Mouse (Mus musculus) ES-CJ7 (cell line): Measurements from ENCODE around the gene Serpinf2.

Experiments used
- DNase-seq: peaks from one replicate; pipeline ENCODE4 v3.0.0; 2011; ENCODE audit warnings: low read depth, low spot score

Serpinf2 gene

DNA sequence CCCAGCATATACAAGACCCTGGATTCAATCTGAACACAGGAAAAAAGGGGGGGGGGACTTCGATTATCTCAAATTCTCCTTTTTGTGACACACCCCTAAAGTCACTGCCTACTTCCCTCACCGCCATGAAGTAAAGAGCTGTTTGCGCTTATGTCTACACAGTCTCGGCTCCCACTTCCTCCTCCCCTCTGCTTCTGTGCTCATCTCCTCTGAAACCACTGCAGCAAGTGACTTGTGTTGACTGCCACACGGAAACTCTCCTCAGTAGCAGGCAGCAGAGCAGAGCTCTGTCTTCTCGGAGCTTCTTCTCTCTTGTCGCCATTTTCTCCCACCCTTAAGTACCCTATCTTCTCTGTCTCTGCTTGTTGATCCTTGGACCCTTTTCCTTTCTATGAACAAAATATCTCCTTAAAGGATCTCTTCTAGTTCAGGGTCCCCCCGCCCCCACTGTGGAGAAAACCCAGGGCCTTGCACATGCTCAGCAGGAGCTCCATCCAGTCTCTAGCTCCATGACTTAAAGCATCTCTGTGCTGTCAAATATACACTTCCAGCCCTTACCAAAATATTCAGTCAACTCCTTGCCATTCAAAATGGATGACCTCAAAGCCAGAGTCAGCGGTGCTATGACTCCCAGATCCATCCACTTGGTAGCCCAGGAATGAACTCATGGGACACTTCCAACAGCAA, 10.2 kb downstream of the Serpinf2 start:
- no peak for DNase-seq

DNA sequence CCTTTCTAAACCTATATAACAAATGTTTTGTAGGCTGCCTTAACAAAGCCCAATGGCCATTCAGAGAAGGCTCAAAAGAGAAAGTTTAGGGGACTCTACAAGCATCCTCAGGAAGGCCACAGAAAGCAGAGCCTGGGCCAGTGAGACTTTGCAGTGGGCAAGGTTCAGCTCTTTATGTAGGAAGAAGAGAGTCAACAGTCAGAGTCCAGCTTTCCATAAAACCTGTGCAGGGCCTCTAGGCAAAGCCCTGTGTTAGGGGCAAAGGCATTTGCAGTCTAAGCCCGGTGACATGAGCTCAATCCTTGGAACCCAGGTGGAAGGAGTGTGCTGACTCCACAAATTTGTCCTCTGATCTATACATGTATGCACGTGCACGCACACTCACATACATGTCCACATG, 14.9 kb downstream of the Serpinf2 start:
- DNase-seq, result no peak

DNA sequence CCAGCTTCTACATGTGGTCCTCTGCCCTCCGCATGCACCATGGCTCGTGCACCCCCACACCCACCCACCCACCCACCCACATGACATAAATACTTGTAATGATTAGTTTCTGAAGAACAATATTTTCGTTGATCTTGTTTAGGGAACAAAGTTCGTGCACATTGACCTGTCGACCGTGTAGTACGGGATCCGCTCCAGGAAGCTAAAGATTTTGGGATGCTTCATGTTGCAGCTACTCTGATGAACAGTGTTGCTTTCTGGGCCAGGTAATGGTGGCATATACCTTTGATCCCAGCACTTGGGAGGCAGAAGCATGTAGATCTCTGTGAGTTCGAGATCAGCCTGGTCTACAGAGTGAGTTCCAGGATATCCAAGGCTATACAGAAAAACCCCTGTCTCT, 15.4 kb downstream of the Serpinf2 start:
- DNase-seq, result no peak

DNA sequence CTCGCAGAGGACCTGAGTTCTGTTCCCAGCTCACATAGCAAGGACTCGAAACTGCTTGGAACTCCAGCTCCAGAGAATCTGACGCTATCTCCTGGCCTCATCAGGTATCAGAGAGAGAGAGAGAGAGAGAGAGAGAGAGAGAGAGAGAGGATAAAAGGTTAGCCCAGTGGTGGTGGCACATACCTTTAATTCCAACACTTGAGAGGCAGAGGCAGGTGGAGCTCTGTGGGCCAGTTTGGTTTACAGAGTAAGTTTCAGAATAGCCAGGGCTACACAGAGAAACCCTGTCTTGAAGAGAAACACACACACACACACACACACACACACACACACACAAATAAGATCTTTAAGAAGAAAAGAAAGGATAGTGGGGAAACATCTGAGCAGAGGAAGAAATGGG, 16.3 kb downstream of the Serpinf2 start:
- DNase-seq, result no peak

DNA sequence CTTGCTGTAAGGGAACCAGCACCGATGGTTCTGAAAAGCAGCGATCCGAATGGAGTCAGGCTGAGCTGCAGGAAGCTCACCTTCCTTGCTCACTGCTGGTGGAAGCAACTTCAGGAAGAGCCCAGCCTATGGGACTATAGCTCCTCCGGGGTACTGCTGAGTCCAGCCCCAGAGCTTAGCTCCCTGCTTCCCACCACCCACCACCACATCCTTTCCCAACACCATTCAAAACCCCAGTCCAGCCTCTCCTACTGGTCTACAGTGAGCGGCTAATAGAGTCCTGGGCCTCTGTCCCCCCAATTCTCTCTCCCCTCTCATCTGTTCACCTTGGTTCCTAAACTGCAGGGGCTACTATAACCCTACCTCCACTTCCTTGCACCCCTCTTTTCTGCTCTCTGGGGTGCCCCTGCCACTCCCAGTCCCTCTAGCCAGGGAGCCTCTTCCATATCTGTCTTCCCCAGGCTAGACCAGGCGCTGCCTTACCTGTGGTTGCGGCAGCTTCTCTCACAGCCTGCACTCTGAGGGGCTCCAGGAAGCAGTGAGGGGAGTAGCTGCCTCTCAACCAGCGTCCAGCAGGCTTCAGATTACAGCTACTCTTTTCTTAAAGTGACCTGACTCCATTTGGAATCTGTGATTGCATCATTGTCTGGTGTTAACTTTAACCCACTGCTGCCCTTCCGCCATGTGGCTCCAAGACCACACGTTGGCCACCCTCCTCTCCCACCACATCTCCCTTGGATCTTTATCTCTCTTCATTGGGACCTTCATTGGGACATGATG, 17.2 kb downstream of the Serpinf2 start, which contains the start of gene Serpinf1:
Gene Serpinf1 (minus strand): TSS at position 689 of the 780 bp plus-strand sequence.
- no peak for DNase-seq

DNA sequence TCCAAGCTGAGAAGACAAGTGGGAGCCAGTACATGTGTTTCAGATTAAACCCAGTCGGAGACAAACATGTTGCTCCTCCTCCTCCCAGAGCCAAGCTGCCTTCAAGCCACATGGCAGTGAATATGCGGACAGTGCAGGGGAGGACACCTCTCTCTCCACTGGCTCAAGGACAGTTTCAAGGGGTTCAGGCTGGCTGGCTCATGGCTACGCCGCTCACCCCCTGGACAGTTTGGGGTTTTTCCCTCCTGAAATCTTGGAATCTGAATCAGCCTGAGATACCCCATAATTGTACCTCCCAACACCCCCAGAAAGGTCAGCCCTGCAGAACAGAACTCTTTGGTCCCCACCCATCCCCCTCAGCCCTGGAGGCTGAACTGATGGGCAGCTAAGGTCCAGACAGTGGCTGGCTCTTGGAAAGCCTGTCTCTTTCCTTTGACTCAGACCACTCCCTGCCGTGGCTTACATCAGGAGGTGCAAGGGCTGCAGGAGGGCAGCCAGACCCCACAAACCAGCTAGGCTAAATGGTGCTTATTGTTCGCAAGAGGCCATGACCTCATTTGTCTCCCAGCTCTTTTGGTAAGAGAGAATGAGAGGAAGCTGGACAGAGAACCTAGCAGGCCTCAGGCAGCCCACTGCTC, 17.9 kb downstream of the Serpinf2 start:
- no peak for DNase-seq

DNA sequence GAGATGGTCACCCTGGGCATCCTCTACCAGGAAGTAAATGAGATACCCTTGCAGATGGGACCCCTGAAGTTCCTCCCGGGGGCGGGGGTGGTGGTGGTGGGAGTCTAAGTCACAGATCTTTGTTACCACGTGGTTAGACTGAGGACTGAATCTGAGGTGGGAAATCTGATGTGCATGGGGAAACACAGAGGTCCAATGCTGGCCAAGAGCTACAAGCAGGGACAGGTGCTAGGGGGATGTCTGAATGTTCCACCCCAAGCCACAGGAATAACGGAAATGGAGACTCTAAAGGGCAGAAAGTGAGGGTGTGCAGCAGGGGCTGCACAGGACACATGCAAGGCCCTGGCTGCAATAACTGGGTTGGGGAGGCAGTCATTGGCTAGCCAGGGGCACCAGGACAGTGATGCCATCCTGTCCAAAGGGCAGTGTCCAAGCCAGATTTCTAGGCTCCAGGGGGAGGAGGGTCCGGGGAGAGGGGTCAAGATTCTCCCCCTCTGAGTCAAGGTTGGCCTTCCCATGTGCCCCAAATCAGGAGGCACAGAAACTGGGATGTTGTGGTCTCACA, 18.5 kb downstream of the Serpinf2 start:
- DNase-seq, result no peak

DNA sequence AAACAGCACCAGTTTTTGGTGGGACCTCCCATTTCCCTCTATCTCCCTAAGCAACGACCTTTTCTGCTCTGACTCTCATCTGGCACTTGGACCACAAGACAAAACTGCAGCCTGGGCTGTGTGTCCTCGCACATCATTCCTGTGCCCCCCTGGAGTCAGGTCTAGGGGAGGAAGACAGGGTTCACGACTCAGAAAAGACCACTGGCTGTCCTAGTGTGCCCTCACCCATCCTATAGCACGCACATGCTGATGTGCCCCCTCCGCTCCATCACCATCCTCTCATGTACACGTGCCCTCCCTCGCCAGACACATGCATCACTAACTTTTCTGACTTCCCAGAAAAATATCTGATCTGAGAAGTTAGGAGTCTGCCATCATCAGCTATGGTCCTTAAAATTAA, 19.4 kb downstream of the Serpinf2 start:
- no peak for DNase-seq

DNA sequence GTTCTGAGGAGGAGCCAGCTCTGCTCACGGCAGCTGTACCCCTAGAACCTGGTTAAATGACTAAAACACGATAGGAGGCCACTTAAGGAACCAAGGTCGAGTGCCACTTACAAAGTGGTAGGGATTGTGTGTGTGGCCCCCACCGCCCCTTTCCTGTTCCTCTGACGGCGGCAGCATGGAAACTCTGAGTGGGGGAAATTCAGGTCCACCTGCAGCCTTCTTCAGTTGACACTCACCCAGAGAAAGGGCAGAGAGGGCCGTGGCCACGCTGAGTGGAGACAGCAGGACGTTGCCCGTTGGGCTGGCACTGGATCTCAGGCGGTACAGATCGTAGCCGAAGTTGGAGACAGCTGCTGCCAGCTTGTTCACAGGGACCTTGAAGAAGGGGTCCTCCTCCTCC, 23.4 kb downstream of the Serpinf2 start:
- no peak for DNase-seq

DNA sequence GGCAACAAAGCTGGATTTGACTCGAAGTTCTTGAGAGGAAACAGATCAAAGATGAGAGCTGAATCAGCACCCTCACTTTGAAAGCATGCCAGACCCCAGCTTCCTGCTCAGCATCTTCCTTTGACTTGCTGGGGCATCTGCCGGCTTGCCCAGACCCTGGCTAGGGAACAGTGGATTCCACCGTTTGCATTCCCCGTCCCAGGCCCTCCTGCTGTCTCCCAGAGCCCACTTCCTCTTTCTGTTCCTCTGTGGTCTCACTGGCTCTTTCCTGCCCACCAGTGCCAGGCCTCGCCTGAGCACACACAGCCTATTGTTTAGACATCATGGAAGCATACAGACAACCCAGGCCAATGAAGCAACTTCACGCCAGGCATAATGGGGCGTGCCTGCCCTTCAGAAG, 24.3 kb downstream of the Serpinf2 start:
- no peak for DNase-seq

DNA sequence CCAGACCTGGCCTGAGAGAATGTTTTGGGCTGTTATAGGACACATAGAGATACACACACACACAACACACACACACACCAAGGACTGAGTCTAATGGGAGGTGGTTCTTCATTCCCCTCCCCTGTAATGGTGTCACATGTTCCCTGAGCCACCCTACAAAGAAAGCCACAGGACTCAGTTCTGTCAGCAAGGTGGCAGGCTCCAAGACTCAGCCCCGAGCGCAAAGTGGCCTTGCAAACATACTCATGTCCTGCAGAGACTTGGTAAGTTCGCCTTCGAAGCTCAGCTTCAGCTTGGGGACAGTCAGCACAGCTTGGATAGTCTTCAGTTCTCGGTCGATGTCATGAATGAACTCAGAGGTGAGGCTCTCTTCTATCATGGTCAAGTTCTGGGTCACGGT, 28.8 kb downstream of the Serpinf2 start:
- no peak for DNase-seq

DNA sequence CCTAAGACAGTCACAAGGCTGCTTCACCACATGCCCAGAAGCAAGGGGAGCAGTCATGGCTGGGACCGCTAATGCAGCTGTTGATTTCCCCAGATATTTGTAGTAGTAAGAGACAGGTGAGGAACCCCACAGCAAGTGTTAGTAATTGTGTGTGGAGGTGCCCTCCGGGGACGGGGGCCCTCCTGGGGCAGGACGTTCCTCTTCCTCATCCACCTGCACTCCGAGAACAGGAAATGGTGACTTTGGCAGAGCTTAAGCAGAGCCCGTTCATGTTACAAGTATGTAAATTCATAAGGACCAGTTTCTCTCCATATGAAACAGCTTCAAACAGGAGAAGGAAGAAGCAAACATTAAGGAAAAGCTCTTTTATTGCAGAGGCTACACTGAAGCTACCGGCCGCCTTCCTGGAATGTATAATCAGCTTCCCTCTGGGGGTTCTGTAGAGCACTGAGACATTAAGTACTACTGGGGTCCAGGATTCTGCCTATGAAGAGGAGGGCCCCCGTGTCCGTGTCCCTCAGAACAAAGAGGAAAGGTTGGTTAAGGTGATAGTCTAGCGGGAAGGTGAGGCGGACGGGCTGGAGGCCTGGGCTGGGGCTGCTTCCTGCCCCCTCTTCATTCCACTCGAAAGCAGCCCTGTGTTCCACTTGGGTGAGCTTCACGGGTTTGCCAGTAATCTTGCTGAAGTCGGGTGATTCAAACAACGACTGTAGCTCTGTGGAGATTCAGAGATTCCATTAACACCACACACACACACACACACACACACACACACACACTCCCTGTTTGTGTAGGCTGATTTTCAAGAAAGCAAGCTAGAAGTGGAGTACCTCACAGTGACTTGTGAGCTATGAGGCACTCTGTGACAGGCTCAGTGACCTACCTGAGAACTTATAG, 29.5 kb downstream of the Serpinf2 start:
- no peak for DNase-seq

DNA sequence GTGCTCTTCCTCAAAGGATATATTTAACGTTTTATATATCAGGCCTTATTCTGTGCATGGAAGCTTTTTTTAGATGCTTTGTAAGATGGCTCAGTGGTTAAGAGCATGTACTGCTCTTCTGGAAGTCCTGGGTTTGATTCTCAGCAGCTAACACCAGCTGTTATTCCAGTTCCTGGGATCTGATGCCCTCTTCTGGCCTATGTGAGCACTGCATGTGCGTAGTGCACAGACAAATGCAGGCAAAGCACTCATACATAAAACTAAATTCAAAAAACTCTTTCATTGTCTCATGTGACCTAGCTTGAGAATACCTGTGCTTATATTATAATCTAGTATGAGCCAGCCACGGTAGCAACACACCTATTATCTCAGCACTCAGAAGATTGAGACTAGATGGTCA, 32.5 kb downstream of the Serpinf2 start:
- DNase-seq, result peak; percentile 80

DNA sequence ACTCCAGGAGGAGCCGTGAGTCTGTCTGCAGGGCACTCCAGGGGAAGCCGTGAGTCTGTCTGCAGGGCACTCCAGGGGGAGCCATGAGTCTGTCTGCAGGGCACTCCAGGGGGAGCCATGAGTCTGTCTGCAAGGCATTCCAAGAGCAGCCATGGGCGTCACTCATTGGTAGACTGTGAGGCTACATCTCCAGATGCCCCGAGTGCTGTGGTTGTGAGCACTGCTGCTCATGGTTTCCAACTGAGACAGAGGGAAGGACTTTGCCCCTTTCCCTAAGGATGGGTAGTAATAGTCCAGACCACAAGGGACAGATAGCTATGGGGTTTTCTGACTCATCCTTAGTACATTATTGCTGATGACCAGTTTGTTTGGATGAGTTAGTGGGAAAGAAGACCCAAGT, 33.3 kb downstream of the Serpinf2 start:
- DNase-seq, result no peak

DNA sequence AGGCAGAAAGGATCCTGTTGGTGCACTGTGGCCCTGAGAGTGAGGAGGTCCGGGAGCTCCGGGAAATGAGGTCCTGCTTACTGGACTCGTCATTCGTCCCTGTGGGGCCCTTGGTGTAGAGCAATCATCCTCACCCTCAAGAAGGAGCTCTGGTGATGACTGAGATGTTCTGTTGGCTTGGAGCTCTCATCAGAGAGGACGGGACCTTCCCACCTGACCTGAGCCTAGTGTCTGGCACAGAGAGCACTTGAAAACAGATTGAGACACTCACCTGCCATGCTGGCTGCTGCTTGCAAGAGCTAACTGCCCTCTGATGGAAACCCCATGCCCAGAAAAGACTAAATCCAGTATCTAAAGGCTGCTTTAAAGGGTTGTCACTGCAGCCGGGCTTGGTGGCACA, 34.6 kb downstream of the Serpinf2 start:
- no peak for DNase-seq

DNA sequence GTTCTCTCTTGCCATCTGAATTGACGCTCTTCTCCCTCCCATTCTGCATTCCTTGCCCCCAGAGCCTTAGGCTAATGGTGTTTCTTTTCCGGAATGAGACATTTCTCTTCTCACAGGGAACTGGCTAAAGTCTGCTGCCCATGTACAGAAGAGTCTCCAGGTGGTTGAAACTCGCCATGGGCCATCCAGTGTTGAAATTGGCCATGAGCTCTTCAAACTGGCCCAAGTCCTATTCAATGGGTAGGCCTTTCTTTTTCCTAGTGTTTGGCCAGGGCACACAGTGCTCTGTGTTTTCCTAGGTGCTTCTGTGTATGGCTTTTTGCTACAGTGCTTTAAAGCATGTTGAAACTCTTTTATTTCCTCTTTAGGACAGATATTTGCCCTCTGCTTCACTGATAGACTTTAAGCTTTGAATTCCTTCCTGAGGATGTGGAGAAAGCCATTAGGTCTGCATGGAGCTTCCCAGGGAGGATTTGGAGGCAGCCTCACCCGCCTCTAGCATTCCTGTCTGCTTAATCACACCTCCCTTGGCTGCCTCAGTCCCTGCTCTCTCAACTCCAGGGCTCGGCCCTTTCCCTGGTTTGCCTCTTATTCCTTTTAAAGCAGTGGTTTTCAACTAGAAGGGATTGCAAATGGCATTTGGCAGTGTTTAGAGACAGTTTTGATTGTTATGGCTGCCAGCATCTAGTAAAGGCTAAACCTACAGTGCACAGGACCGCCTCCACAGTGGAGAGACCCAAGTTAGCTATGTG, 35.9 kb downstream of the Serpinf2 start:
- DNase-seq, result no peak

DNA sequence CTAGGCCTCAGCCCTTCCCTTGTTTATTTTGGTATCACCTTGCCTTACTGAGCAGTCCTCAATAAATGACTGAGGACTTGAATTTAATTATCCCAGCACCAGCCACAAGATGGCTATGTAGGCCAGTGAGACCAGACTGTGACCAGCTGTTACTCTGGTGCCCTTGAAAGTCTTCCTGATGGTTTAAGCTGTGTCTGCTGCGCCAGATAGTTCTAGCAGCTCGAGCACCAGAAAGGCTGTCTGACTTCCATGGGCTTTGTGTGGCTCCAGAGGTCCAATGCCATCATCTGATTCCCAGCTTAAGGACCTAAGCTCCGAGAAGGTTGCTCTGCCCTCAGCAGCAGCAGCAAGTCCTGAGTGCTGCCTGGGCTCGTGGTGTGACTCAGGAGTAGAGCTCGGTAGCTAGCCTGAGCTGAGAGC, 37.1 kb downstream of the Serpinf2 start:
- peak; percentile 58 for DNase-seq

DNA sequence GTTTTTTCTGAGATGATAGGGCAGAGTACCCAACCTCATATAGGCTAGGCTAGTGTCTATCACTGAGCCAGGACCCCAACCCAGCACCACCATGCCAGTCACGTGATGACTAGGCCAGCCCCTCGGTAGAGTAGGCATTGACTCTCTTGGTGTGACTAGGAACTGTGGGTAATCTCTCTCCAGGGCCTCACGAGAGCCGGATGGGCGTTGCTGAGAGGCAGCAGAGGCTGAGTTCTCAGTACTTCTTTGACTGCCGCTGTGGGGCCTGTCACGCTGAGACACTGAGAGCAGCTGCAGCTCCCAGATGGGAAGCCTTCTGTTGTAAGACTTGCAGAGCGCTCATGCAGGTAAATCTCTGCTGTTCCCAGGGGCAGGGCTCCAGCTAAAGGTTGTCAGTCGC, 39.3 kb downstream of the Serpinf2 start:
- DNase-seq, result peak; percentile 93

DNA sequence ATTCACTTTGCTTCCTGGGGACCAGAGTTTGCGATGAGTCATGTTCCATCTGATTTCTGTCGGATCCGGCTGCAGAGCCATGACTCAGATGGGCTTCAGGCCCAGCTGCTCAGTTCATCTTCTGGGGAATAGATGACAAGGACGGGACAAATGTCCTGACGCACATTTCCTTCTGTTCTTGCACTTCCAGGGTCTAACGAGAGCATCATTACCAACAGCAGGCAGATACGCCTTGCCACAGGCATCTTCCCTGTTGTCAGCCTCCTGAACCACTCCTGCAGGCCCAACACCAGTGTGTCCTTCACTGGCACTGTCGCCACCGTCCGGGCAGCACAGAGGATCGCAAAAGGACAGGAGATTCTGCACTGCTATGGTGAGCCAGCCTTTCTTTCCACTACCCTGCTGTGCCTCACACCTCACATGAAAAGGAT, 40.0 kb downstream of the Serpinf2 start:
- DNase-seq, result no peak

DNA sequence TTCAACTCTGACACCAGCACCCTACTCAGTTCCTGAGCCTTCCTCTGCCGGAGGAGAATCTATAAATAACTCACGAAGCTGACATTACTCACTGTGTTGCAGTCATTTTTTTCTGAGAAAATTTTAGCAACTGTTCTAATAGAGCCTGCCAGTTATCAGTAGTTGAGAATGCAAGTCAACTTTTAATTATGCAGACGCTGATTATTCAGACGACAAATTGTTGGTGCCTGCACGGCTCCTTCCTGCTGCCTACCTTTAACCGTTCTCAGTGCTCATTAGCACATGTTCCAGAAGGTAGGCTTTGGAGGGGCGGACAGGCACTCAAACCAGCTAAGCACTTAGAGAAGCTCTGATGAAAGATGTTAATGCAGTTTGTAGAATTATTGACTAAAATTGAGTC, 41.9 kb downstream of the Serpinf2 start:
- no peak for DNase-seq

DNA sequence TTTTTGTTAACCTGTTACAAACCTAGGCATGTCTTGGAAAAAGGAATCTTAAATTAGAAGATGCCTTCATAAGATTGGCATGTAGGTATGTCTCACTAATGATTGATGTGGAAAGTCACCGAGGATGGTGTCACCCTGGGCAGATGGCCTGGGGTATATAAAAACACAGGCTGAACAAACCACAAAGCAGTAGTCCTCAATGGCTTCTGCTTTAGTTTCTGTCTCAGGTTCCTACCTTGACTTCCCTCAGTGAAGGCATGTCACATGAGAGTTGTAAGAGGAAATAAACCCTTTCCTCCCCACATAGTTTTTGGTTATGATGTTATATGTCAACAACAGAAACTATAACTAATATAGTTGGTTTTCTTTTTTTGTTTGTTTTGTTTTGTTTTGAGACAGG, 43.8 kb downstream of the Serpinf2 start:
- no peak for DNase-seq
